Comparison of ENCODE assay signal across 8 mouse cellular contexts in genomic region chr6:34995265-34995681, GRCm38 (mm10). TPM values are rescaled to one million over a fixed set of nuclear protein-coding genes. Genes with fewer than 3 reads are reported as not detected.
DNase-seq lines count a peak whose midpoint lies in the region; ATAC-seq lines count a peak whose summit lies in the region.

No protein-coding gene starts in this region.

- peak; percentile 81 for ATAC-seq in frontal cortex, adult (ENCODE audit: low TSS enrichment)

- H3K27me3 ChIP-seq in hindbrain, embryonic 10.5 days (ENCODE audit: insufficient read depth, poor library complexity, severe bottlenecking), result peaks cover 6% of the 10 kb centered on the region; the same call in 1 of the 2 replicates

- no peaks in the 10 kb centered on the region for H3K9me3 ChIP-seq in hindbrain, embryonic 10.5 days

- DNase-seq in MN1 (ENCODE audit: low spot score), result peak; percentile 80
- DNase-seq in cerebellum, adult 9-10 months, result peak; percentile 67
- peak; percentile 89 for DNase-seq in hindbrain, embryonic 10.5 days (ENCODE audit: low spot score)
- DNase-seq in layer of hippocampus, postnatal 10 days (ENCODE audit: low spot score in 2 of 2), result peak; percentile 89 to 91
- DNase-seq in lung, postnatal 14 days, result peak; percentile 88
- peak; percentile 26 for DNase-seq in retina, adult 2 months (ENCODE audit: low read depth, low spot score)
- peak; percentile 82 to 86 for DNase-seq in thymus, postnatal 36 days

- H3K4me1 ChIP-seq in hindbrain, embryonic 10.5 days (replicated peaks), result peaks cover 18% of the 10 kb centered on the region

- no peaks in the 10 kb centered on the region for H3K36me3 ChIP-seq in hindbrain, embryonic 10.5 days

- peak overlapping the region; percentile 47 for H3K4me3 ChIP-seq in hindbrain, embryonic 10.5 days

- WGBS in hindbrain, embryonic 10.5 days, result 7% methylated on average over 13 of the region's 13 CpGs

- peak overlapping the region; percentile 82 for H3K27ac ChIP-seq in hindbrain, embryonic 10.5 days

RNA-seq across cellular contexts. Expression of gene Slc23a4, which starts 7.1 kb away (rescaled TPM):
- polyA plus RNA-seq in hindbrain, embryonic 10.5 days (2016; fragmentation: Nextera tagmentation; extraction: Ambion mirVana), result 0.29 and 0.37 TPM in 2 replicates
- 1 to 10 TPM; 1.3 to 1.9 TPM for total RNA-seq in layer of hippocampus, postnatal 10 days (2021)

Comparison
In these comparisons a context has a peak if more than half of its experiments do, and no peak if none do; other contexts are left out.
1. Peak in every context shown above with its lines: DNase-seq, ATAC-seq, H3K4me3 ChIP-seq and H3K27ac ChIP-seq.
2. DNase-seq: peak in every context shown above with its lines; median percentile 90 in layer of hippocampus, postnatal 10 days; 89 in hindbrain, embryonic 10.5 days; 88 in lung, postnatal 14 days; 84 in thymus, postnatal 36 days; 80 in MN1; 67 in cerebellum, adult 9-10 months; 26 in retina, adult 2 months.